Mouse (Mus musculus): ENCODE results near the gene Mcl1.
"Not testable (repeated sequence)": the region's sequence is repeated elsewhere in the genome, so short reads cannot be mapped to it uniquely, and the experiment has no call there.

Gene Mcl1

DNA sequence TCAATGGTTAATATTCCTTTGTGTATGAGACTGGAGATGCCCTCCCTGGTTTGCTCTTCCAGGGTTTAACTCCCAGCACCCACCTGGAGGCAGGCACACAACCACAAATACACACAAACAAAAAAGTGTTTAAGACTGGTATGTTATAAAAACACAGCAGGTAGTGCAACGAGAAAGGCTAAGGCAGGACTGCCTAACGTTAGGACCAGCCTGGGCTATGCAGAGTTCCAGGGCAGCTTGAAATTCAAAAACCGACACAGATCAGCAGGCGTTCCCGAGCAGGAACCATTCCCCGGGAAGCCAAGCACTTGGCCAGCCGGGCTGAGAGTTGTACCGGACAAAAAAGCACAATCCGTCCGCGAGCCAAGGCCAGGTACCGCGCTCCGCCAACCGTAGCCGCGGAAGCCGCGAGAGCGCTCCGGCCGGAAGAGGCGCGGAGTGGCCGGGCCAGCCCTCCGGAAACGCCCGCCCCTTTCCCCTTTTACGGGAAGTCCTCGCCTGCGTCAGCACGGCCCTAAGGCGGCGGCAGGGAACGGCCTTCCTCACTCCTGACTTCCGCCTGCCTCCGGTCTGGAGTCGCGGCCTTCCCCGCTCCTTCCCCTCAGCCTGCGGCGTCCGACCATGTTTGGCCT lies at the start of gene Mcl1:
Gene Mcl1 (plus strand): TSS at position 553 of the 632 bp plus-strand sequence.
- DNase-seq = peak; percentile 95 to 97

DNA sequence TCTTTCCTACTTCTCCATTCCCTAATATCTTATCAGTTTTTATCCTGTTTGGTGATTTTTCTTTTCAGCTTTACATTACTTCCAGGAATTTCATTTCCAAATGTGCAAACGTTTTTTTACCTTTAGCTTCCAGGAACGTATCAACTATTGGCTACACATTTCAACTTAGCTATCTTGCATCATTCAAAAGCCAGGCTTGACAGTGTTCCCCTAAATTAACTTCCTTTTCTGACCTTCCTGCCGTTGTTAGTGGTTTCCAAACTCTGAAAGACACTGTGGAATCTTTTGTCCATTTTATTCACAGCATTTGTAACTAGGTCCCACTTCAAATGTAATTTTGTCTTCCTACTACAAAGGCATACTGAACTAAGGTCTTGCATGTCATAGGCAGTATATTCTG lies 49.4 kb upstream of the Mcl1 start:
- DNase-seq = no peak

DNA sequence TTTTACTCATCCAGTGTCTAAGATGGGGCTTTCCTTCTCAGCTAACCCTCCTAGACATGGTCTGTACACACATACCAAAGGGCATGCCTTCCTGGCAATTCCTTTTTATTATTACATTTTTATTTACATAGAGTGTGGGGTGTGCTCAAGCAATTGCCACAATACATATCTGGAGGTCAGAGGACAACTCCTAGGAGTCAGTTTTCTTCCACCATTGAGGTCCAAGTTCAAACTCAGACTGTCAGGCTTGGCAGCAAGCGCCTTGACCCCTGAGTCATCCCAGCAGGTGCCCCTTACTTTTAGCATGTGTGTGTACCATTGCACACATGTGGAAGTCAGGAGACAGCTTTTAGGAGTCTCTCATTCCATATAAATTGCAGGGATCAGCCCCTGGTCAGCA lies 44.6 kb upstream of the Mcl1 start:
- DNase-seq = no peak

DNA sequence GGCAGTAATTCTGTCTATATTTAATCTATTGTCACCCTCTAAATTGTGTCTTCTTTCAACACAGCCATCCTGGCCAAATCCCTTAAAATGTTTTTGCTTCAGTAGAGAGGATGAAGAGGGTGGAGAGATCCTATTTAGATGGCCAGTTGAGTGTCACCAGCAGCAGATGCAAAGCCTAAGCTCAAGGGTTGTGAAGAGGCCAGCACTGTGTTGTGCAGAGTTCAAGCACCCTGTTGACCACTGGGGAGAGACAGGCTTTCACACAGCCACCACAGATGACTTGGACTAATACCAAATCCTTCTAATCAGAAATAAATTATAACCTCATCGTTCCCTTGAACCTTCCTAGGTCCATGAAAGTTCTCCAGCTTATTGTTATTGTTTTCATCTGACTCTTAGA lies 40.1 kb upstream of the Mcl1 start:
- no peak for DNase-seq

DNA sequence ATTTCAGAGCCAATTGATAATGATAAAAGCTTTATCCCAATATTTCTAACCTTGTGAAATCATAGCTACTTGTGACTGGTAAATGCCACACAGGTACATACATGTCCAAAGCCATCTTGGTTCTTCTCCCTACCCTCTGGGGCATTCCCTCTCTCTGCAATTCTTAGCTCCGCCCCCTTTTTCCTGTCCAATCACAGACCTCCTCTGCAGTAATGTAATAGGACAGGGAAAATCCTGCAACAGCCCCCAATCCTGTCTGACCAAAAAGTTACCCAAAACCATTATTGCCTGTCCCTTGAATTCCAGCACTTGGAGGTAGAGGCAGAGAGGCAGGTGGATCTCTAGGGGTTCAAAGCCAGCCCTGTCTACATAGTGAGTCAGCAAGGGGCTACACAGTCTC lies 37.3 kb upstream of the Mcl1 start:
- DNase-seq = no peak

DNA sequence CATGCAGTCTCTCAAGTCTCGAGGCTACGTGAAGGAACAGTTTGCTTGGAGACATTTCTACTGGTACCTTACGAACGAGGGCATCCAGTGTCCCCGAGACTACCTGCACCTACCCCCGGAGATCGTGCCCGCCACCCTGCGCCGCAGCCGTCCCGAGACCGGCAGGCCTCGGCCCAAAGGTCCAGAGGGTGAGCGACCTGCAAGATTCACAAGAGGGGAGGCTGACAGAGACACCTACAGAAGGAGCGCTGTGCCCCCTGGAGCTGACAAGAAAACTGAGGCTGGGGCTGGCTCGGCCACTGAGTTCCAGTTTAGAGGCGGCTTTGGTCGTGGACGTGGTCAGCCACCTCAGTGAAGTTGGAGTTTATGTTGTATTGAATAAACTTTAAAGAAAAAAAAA lies 36.2 kb upstream of the Mcl1 start:
- DNase-seq = not testable (repeated sequence)

DNA sequence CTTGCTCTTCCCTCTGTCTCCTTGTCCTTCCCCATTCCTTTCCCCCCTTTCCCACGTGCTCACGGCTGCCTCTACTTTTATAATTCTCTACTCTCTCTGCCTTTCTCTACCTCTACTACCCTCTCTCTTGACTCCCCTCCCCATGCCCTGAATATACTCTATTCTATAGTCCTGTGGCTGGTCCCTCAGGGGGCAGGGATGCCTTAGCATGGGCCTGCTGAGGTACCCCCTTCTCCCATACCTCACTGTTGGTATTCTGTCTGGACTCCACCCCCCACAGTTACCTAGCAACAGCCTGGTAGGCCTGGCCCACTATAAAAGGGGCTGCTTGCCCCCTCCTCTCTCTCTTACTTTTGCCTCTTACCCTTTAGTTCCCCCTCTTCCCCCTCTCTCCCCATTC lies 35.0 kb upstream of the Mcl1 start:
- no peak for DNase-seq

DNA sequence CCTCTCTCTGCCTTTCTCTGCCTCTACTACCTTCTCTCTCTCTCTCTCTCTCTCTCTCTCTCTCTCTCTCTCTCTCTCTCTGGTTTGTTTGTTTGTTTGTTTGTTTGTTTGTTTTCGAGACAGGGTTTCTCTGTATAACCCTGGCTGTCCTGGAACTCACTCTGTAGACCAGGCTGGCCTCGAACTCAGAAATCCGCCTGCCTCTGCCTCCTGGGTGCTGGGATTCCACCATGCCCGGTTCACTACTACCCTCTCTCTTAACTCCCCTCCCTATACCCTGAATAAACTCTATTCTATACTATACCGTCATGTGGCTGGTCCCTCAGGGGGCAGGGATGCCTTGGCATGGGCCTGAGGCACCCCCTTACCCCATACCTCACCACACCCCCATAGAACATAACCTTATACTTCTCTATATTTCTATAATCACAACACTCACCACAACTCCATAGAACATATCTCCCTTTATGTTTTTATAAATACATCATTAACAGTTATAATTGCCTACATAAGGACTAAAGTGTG lies 34.5 kb upstream of the Mcl1 start:
- DNase-seq = not testable (repeated sequence)

DNA sequence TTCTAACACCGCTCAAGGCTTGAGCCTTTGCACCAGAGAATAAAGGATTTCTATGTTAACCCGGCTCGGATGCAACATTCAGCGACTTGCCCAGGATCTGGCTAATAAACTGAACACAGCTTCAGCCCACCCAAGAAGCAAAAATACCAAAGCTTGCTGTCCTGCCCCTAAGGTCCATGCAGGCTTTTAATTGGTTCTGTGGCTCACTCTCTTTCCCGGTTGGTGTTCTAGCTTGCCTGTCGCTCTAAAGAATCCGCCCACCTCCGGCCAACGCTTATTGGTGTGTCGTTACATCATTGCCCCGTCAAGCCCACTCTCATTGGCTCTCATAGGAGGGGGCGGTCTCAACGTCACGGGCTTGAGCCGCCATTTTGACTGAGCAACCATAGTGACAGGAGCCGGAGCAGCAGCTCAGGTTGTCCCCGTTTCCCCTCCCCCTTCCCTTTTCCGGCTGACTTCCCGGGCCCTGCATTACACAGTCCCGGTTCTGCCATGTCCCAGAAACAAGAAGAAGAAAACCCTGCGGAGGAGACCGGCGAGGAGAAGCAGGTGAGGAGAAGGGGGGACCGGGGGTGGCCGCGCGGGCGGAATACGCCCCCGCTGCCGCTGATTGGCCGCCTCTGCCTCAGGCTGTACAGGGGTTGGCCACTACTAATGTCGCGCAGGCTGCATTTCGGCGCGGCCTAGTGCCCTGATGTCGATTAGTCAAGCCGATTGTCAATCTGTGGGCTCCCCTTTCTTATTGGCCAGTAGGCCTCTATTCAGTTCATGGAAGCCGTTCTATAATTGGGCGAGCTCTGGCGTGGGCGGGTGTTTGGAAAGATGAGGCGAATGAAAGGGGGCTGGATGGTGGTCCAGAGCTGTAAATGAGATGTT lies 33.7 kb upstream of the Mcl1 start, which contains the start of gene Ensa:
Gene Ensa (plus strand): TSS at position 366 of the 876 bp plus-strand sequence.
- peak; percentile 96 to 97 for DNase-seq

DNA sequence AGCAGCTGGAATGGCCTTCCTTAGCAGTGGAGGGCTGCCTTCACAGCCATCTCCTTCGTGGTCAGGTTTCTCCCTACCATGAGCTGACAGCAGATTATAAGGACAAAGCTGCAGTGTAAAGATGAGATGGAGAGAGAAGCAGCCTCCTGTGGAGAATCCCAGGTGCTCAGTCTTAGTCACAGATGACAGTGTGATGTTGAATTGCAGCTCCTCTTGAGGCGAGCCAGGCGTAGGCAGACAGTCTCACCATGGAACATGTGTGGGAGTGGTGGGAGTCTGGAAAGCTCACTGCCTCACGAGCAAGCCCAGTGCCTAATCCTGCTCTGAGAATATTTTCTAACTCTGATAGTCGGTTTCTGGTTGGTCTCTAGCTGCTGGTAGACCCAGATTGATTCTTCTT lies 30.8 kb upstream of the Mcl1 start:
- DNase-seq = peak; percentile 52 to 60

DNA sequence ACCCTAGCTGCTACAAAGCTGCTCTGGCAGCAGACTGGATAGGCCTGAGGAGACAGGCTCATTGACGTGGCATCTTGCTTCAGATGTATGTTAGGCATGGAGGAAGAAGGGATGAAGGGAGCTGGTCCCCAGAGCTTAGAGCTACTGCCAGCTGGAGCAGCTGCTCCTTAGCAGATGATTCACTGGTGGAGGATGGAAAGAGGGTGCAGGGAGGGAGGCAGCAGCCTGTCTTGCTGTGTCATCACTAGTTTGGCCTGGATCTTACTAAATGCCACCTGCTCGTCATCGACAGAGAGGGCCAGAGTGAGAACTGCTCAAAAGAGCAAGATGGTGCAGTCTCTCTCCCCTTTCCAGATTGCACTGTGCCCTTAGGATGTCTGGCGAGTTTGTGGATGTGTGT lies 28.8 kb upstream of the Mcl1 start:
- peak; percentile 55 to 66 for DNase-seq

DNA sequence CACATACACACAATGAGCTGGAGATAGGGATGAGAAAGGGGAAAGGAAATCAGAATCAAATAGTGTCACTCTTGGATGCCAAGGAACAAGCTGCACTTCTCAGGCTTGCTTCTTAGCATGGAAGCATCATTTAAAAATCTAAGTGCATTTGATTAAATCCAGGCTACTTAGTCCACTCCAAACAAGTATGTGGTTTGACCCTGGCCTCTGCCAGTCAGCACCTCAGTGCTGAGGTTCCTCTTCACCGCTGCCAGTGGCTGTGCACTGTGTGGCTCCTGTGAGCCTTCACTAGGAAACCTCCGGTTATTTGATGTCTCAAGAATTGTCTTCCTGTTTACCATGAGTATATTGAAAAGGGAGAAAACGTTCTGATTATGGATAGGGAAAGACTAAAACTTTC lies 27.7 kb upstream of the Mcl1 start:
- no peak for DNase-seq

DNA sequence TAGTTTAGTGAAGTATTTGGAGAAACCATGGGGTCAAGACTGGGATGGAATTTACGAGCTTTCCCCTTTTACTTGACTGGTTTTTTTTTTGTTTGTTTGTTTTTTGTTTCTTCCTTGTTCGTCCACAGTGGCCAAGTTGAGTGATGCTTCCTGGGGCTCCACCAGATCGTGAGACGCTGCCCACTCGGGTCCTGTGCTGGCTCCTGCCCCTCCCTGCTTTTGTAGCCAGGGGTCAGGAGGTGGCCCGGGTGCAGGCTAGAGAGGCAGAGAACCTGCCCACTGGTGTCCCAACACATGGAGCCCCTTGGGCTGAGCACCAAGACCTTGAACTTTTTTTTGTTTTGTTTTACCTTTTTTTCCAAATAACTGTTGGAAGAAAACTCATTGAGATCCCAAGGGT lies 27.3 kb upstream of the Mcl1 start:
- no peak for DNase-seq

DNA sequence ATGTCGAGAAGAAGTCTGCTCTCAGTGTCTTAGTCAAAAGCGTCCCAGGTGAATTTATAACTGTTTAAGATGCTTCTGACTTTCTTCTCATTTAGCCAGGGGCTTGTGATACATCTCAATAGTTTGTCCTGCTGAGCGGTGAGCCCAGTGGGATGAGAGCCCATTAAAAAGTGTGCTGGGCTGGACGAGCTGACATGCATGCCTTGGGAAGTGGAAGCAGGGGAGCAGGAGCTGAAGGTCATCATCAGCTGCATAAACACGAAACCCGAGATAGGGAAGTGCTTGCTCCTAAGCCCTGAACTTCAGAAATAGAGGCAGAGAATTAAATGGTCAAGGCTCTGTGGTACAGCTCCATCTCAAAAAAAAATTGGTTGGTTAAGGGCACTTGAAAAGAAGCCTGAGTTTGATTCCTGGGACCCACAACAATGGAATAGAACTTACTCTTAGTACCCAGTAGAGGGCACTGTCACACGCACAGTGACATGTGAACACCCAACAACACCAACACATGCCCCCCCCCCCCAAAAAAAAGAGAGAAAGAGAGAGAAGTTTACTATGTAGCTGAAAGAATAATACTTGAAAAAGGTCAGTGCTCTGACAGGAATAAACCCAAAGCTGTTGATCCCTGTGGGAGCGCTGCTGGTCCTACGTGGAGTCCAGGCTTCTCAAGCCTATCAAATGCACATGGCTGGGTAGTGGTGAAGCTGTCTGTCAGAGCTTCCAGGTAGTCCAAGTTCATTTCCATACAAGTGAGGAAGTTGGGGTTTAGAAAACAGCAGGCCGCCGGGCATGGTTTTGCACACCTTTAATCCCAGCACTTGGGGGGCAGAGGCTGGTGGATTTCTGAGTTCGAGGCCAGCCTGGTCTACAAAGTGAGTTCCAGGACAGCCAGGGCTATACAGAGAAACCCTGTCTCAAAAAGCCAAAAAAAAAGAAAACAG lies 25.7 kb upstream of the Mcl1 start:
- peak in 1 of 2 experiments; percentile 25 for DNase-seq

DNA sequence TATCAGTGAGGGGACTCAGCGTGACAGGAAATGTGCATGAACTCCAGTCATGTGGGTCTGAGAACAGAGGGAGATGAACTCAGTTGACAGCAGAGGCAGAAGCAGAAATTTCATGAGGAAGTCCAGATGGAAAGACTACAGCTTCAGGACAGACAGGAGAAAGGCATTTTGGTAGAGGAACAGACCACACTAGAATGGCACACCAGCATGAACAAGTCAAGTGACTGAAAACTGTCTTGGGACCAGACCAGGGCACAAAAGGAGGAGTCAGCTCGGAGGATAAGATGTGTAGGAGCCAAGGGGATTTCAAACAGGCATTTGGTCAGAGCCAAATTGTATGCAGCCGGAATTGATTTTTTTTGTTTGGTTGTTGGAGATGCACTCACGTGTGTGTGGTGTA lies 23.0 kb upstream of the Mcl1 start:
- no peak for DNase-seq

DNA sequence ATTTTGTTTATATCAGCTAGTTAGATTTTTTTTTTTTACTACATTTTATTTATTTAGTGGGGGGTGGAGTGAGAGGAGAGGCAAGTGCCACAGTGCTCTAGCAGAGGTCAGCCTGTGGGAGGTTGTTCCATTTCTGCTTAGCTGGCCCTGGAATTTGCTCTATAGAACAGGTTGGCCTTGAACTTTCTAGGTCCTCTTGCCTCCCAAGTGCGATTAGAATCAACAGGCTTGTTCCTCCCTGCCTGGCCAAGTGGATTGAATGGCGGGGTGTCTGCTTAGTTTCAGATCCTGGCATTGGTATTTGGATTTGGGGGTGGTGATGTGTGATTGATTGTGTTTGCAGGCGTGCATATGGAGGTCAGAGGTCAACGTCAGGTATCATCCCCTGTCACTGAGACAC lies 22.5 kb upstream of the Mcl1 start:
- DNase-seq = no peak

DNA sequence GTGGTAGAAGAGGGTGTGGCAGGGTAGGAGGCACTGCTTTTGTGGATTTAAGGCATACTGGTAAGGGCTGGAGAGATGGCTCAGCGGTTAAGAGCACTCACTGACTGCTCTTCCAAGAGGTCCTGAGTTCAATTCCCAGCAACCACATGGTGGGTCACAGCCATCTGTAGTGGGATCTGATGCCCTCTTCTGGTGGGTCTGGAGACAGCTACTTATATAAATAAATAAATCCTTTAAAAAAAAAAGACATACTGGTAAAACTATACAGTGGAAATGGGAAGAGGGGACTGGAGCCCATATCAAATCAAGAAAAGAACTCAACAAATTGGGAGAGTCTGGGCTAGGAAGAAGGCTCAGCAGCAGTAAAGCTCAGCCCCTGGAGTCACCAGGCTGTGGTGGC lies 18.9 kb upstream of the Mcl1 start:
- no peak for DNase-seq

DNA sequence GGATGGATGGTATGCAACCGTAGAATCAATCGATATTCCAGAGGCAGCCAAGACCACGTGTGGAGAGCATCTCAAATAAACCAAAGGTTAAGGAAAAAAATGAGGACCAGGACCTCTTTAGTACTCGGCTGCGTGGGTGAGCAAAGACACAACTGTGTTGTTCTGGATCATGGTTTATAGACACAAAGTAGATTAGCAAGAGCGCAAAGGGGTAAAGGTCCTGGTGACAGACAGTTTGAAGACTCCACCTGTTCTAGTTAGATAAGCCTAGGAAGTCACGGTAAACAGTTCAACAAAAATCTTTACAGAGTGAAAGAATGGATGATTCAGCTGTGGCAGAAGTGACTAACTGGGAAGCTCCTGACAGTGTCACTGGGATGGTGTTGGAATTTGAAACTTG lies 15.5 kb upstream of the Mcl1 start:
- no peak for DNase-seq

DNA sequence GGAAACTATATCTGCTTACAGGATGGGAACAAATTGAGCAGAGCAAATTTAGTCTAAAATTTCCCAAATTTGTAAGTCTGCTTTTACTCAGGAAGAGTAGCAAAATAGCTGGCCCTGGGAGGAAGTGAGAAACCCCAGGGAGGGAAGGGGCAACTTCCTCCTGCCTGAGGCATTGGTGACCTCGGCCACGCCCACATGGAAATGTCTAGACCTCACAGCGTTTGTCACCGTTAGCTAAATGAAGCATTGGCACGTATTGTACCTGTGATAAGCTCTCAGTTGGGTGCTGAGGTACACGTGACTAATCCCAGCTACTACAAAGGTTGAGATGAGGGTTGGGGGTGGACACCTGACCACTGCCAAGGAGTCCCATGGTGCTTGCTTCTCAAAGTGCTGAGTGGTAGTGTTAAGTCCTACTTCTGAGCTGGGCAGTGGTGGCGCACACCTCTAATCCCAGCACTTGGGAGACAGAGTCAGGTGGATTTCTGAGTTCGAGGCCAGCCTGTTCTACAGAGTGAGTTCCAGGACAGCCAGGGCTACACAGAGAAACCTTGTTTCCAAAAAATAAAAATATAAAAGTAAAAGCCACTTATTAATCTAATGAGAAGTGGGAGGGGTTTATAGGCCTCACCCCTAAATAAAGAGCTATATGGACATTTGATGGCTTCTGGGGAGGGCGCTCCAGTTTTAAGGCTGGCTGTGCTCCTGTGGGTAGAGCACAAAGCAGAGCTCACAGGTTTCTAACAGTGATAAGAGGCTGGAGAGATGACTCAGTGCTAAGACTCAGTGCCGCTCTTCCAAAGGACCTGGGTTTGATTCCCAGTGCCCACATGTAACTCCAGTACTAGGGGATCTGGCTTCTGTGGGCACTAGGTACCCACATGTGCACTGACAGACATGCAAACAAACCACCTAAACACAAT lies 13.0 kb upstream of the Mcl1 start:
- DNase-seq = no peak

DNA sequence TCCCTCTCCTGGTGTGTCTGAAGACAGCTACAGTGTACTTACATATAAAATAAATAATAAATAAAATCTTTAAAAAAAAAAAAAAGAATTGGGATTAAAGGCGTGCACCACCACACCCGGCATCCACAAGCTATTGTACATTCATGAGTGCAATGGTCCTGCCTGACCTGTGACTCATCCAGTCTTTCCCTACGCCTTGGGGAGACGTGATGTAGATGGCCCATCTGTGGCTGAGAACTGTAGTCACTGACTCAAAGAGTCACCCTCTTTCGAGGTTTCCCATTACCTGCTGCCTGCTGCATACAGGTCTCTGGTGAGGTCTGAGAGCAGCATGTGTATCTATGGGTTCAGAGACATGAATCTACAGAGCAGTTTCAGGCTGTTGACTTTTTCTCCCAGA lies 10.6 kb upstream of the Mcl1 start:
- no peak for DNase-seq

DNA sequence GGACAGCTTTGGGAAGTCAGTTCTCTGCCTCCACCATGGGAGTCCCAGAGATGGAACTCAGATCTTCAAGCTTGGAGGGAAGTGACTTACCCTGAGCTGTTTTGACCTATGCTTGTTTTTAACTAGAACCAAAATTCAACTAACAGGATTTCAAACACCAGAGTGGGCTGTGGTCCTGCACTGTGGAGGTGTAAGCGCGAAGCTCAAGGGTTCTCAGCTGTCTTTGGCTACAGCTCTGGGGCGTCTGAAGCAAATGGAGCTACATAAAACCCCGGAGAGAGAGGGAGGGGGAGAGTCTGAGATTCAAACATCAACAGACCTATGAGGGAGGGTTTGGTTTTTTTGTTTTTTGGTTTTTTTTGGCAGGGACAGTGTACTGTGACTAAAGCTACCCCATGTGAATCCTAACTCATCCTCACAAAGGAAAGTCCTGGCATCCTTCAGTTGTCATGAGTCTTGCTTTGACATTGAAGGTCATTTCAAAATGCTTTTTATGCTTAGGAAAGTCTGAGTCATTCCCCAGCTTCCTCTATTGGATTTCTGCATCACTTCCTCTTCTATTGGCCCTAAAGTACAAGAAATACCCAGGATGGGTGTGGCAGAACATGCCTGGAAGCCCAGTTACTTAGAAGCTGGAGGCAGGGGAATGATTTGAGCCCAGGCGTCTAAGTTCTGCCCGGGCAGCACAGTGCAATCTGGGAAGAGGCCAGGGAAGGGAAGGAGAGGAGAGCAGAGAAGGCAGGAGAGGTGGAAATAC lies 8.1 kb upstream of the Mcl1 start:
- no peak for DNase-seq

Measured in cerebellum, postnatal 25 days (tissue).